ENCODE assay signal across 17 mouse cellular contexts in genomic region chr10:130259483-130259882, GRCm38 (mm10). TPM values are rescaled to one million over a fixed set of nuclear protein-coding genes. Genes with fewer than 3 reads are reported as not detected.
DNase-seq lines count a peak whose midpoint lies in the region; ATAC-seq and TF ChIP-seq lines count a peak whose summit lies in the region.
"Had no signal": no experiment of that assay in that cellular context is flagged by ENCODE, and none has a peak within 500 bp of the region (broad histone marks: within the 10 kb centered on the region; RNA-seq: fewer than 3 reads in every experiment).

No protein-coding gene starts in this region.

- H3K4me1 ChIP-seq in forebrain, embryonic 14.5 days (ENCODE audit: control insufficient read depth, insufficient read depth, low read length), result no peaks in the 10 kb centered on the region
- no peaks in the 10 kb centered on the region for H3K4me1 ChIP-seq in forebrain, embryonic 10.5 days
- peaks cover 8% of the 10 kb centered on the region for H3K4me1 ChIP-seq in midbrain, embryonic 13.5 days (replicated peaks)
- H3K4me1 ChIP-seq: embryonic facial prominence, embryonic 13.5 days; kidney, embryonic 15.5 days; limb, embryonic 15.5 days had no signal

- H3K9me3 ChIP-seq in forebrain, embryonic 14.5 days (replicated peaks; ENCODE audit: control insufficient read depth, low read length), result no peaks in the 10 kb centered on the region
- H3K9me3 ChIP-seq in forebrain, embryonic 10.5 days, result no peaks in the 10 kb centered on the region
- no peaks in the 10 kb centered on the region for H3K9me3 ChIP-seq in midbrain, embryonic 13.5 days
- H3K9me3 ChIP-seq: embryonic facial prominence, embryonic 13.5 days; hindbrain, embryonic 15.5 days; kidney, embryonic 15.5 days; limb, embryonic 15.5 days had no signal

- no peak overlapping the region for H3K27ac ChIP-seq in forebrain, embryonic 14.5 days (ENCODE audit: low read depth, low read length)
- H3K27ac ChIP-seq in forebrain, embryonic 10.5 days, result no peak overlapping the region
- H3K27ac ChIP-seq in midbrain, embryonic 13.5 days, result no peak overlapping the region
- H3K27ac ChIP-seq: embryonic facial prominence, embryonic 13.5 days; hindbrain, embryonic 15.5 days; kidney, embryonic 15.5 days; limb, embryonic 15.5 days had no signal

- H3K36me3 ChIP-seq in forebrain, embryonic 14.5 days (ENCODE audit: control insufficient read depth, insufficient read depth, low read length), result no peaks in the 10 kb centered on the region
- no peaks in the 10 kb centered on the region for H3K36me3 ChIP-seq in forebrain, embryonic 10.5 days (replicated peaks)
- no peaks in the 10 kb centered on the region for H3K36me3 ChIP-seq in midbrain, embryonic 13.5 days
- H3K36me3 ChIP-seq: embryonic facial prominence, embryonic 13.5 days; hindbrain, embryonic 15.5 days; kidney, embryonic 15.5 days; limb, embryonic 15.5 days had no signal

- peak; percentile 52 for ATAC-seq in forebrain, embryonic 14.5 days
- peak; percentile 56; the same call in 1 of the 2 replicates for ATAC-seq in midbrain, embryonic 13.5 days
- ATAC-seq in erythroblast, adult 5-6 weeks (replicated peaks; ENCODE audit: low FRiP score, poor library complexity, severe bottlenecking), result no peak

- TF ChIP-seq CTCF in brain, embryonic 14.5 days (IDR thresholded peaks at IDR 0.05; ENCODE audit: borderline replicate concordance, extremely low read depth, insufficient read depth, insufficient read length), result no peak

- H3K4me2 ChIP-seq in forebrain, embryonic 14.5 days (ENCODE audit: low read length), result no peak overlapping the region
- no peak overlapping the region for H3K4me2 ChIP-seq in midbrain, embryonic 13.5 days (replicated peaks)
- H3K4me2 ChIP-seq: embryonic facial prominence, embryonic 13.5 days; heart, embryonic 11.5 days; hindbrain, embryonic 15.5 days; kidney, embryonic 15.5 days; limb, embryonic 15.5 days had no signal

- peak; percentile 28 for DNase-seq in forebrain, embryonic 14.5 days (ENCODE audit: low spot score)
- DNase-seq in forebrain, embryonic 10.5 days (ENCODE audit: extremely low spot score, low spot score), result no peak
- peak; percentile 25 for DNase-seq in adrenal gland, adult 8-10 months
- peak; percentile 57 for DNase-seq in brain, embryonic 14.5 days (ENCODE audit: low read depth)
- no peak for DNase-seq in MN1 (ENCODE audit: low spot score)
- DNase-seq: cerebellum, adult 9-10 months; thymus, adult 18-20 months had no signal

- 73% methylated on average over 1 of the region's 1 CpGs for WGBS in forebrain, embryonic 14.5 days
- WGBS in forebrain, embryonic 10.5 days, result 83% methylated on average over 1 of the region's 1 CpGs
- WGBS in midbrain, embryonic 13.5 days, result 71% methylated on average over 1 of the region's 1 CpGs

- no peaks in the 10 kb centered on the region for H3K27me3 ChIP-seq in forebrain, embryonic 14.5 days (replicated peaks; ENCODE audit: control insufficient read depth, insufficient read depth, low read length)
- H3K27me3 ChIP-seq in forebrain, embryonic 10.5 days (ENCODE audit: poor library complexity, severe bottlenecking), result no peaks in the 10 kb centered on the region
- no peaks in the 10 kb centered on the region for H3K27me3 ChIP-seq in midbrain, embryonic 13.5 days
- H3K27me3 ChIP-seq: embryonic facial prominence, embryonic 13.5 days; hindbrain, embryonic 15.5 days; kidney, embryonic 15.5 days; limb, embryonic 15.5 days had no signal

- no peak for TF ChIP-seq POLR2A in brain, embryonic 14.5 days (IDR thresholded peaks at IDR 0.05; ENCODE audit: borderline replicate concordance, extremely low read depth, insufficient read depth, insufficient read length, poor library complexity, severe bottlenecking)

- no peak overlapping the region for H3K4me3 ChIP-seq in forebrain, embryonic 14.5 days (ENCODE audit: low read depth, low read length)
- H3K4me3 ChIP-seq in forebrain, embryonic 10.5 days, result no peak overlapping the region
- H3K4me3 ChIP-seq in midbrain, embryonic 13.5 days (replicated peaks), result no peak overlapping the region
- H3K4me3 ChIP-seq: embryonic facial prominence, embryonic 13.5 days; hindbrain, embryonic 15.5 days; kidney, embryonic 15.5 days; limb, embryonic 15.5 days had no signal

- no peak overlapping the region for H3K9ac ChIP-seq in forebrain, embryonic 14.5 days (ENCODE audit: low read length)
- H3K9ac ChIP-seq in midbrain, embryonic 13.5 days (replicated peaks), result no peak overlapping the region
- H3K9ac ChIP-seq: embryonic facial prominence, embryonic 13.5 days; hindbrain, embryonic 15.5 days; kidney, embryonic 15.5 days; limb, embryonic 15.5 days had no signal

RNA-seq across cellular contexts. Expression of gene Neurod4, which starts 20.6 kb away (rescaled TPM):
- polyA plus RNA-seq in forebrain, embryonic 14.5 days (2014; fragmentation: Nextera tagmentation; extraction: Ambion mirVana), result 6.1 and 8.1 TPM in 2 replicates
- polyA plus RNA-seq in forebrain, embryonic 10.5 days (2016; fragmentation: Nextera tagmentation; extraction: Ambion mirVana), result 2.6 and 3.0 TPM in 2 replicates
- 1 to 10 TPM in 3 of 4 experiments, under 1 TPM in 1; 0.45 to 2.2 (median 1.4) TPM for total RNA-seq in adrenal gland, adult 8-10 months (2022)
- polyA plus RNA-seq in brain, embryonic 14.5 days (2012; rRNA removed), result 2.0 and 2.5 TPM in 2 replicates
- 5.9 and 7.9 TPM in 2 replicates for polyA plus RNA-seq in midbrain, embryonic 13.5 days (2015; fragmentation: Nextera tagmentation; extraction: Ambion mirVana)
- not detected in 2 replicates for total RNA-seq in erythroblast, adult 5-6 weeks (2015; ENCODE audit: low replicate concordance)
- total RNA-seq in erythroblast, adult 5-6 weeks (2017; ENCODE audit: low replicate concordance), result not detected in 2 replicates
- polyA plus RNA-seq: heart, embryonic 11.5 days; kidney, embryonic 15.5 days; limb, embryonic 15.5 days; lung, embryonic 16.5 days had no signal

RNA-seq across cellular contexts. Expression of gene Olfr827, which starts 45.3 kb away (rescaled TPM):
- polyA plus RNA-seq in forebrain, embryonic 14.5 days (2014; fragmentation: Nextera tagmentation; extraction: Ambion mirVana), result not detected in 2 replicates
- not detected in 2 replicates for polyA plus RNA-seq in forebrain, embryonic 10.5 days (2016; fragmentation: Nextera tagmentation; extraction: Ambion mirVana)
- total RNA-seq in adrenal gland, adult 8-10 months (2022), result not detected
- polyA plus RNA-seq in brain, embryonic 14.5 days (2012; rRNA removed), result not detected in 2 replicates
- polyA plus RNA-seq in midbrain, embryonic 13.5 days (2015; fragmentation: Nextera tagmentation; extraction: Ambion mirVana), result not detected in 2 replicates
- total RNA-seq in erythroblast, adult 5-6 weeks (2015; ENCODE audit: low replicate concordance), result not detected in 2 replicates
- not detected in 2 replicates for total RNA-seq in erythroblast, adult 5-6 weeks (2017; ENCODE audit: low replicate concordance)
- total RNA-seq: layer of hippocampus, postnatal 10 days had no signal
- polyA plus RNA-seq: embryonic facial prominence, embryonic 13.5 days; heart, embryonic 11.5 days; hindbrain, embryonic 15.5 days; kidney, embryonic 15.5 days; limb, embryonic 15.5 days; lung, embryonic 16.5 days; spleen, adult 2 months had no signal

Comparison
In these comparisons a context has a peak if more than half of its experiments do, and no peak if none do; other contexts are left out.
1. DNase-seq: peak in forebrain, embryonic 14.5 days (single experiment), adrenal gland, adult 8-10 months (single experiment) and brain, embryonic 14.5 days (single experiment); none in forebrain, embryonic 10.5 days (single experiment) and MN1 (single experiment).